Mouse (Mus musculus) Muller cell, postnatal 12 days (primary cell): ENCODE results near the gene Usp50.
A peak's percentile ranks its signal among the peaks of the same experiment; 100 is the strongest.

Experiments
- DNase-seq: peaks from one replicate; pipeline ENCODE4 v3.0.0-alpha.2; 2015; ENCODE audit errors: inconsistent ontology term

Gene Usp50

DNA sequence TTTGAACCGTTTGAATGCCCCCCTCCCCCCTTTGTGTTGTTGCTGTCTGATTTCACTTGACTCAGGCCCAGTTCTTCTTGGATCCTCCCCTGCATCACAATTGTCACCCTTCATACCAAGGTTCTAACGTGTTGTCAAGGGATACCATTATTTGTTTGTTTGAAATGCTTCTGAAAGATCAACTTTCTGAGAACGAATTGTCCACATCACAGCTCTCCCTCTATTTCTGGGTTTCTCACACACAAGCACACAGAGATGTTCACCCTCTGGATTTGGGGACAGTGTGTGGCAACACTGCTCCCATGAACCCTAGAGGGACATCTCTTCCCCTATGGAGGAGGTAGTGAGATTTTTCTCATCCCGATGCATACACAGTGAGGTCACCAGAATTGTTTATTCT lies at the start of gene Usp50:
Usp50 (minus strand) TSS at position 101 of the 400 bp plus-strand sequence.
- DNase-seq, result no peak

DNA sequence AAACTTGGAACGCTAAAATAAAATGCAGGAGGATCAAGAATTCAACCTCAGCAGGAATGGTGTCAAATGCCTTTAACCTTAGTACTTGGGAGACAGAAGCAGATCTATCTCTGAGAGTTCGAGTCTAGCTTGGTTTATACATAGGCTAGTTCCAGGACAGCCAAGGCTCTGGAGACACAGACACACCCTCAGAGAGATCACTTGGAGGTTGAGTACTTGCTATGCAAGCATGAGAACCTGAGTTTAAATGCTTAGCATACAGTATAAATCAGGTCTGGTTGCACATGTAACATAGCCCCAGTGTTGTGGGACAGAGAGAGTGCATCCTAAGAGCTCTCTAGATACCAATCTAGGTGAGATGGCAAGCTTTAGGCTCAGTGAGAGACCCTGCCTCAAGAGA lies 34.1 kb upstream of the Usp50 start:
- DNase-seq, result no peak

DNA sequence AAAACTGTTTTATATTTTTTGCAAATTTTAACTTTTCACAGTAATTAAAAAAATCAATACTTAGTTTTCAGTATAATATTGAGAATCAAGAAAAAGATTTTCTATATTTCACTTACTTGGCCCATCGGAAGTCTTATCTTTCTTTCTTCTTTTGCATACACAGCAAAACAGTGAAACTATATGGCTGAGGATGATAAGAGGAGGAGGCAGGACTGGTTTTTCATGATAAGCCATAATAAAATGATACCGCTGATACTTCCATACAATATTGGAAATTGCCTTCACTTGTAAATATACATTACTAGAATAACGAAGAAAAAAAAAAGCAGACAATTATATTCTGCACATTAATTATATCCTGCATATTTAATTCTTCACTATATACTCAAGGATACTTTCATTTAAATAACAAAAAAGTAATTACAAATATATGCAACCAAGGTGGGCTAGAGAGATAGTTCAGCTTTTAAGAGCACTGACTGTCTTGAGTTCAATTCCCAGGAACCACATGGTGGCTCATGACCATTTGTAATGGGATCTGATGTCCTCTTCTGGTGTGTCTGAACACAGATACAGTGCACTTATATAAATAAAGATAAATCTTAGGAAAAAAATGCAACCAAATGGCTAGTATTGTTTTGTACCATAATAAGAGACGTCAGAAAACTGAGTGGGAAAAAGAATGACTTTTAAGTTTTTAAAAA lies 33.5 kb upstream of the Usp50 start:
- DNase-seq, result no peak

DNA sequence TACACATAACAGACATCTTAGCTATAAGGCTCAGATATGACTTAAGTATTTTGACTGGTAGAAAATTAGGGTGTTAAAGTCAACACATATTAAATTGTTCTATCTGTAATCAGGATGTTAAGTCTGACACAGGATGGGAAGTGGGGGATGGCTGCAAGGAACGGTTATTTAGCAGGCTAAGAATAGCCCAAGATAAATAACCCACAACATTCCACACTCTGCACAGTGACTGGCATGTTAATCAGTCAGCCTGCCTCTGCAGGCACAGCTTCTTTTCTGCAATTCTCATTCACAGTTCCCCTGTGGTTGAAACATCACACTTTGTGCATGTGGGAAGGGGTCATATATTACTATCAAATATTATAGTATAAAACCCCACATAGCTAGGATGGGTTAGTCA lies 32.6 kb upstream of the Usp50 start:
- DNase-seq, result peak; percentile 31

DNA sequence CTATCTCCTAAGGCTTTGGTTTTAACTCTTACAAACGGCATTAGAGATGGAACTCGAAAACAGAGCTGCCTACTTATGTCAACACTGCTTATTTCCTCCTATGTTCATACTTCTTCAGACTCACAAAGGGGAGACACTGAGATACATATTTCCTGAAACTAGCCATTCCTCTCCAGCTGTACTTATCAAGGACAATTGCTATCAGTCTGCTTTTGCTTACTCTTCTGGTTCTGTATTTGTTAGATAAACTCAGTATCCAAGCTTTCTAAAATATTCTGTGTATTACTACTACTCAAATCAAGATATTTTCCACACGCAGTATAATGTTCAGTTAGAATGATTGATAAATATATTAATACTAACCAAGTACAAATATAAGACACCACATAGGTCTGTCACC lies 18.7 kb upstream of the Usp50 start:
- no peak for DNase-seq

DNA sequence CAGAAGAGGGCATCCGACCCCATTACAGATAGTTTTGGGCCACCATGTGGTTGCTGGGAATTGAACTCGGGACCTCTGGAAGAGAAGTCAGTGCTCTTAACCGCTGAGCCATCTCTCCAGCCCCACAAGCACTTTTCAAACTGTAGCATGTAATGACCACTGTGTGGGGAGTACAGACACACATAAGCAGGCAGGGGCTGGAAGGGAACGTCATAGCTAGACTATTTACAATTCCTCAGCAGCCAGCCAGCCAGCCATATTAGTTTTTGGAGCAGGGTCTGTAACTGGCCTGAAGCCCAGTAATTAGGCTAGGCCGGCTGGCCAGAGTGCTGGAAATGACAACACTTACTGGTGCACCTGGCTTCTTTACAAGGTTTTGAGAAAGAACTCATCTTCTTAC lies 15.2 kb upstream of the Usp50 start:
- peak; percentile 13 for DNase-seq

DNA sequence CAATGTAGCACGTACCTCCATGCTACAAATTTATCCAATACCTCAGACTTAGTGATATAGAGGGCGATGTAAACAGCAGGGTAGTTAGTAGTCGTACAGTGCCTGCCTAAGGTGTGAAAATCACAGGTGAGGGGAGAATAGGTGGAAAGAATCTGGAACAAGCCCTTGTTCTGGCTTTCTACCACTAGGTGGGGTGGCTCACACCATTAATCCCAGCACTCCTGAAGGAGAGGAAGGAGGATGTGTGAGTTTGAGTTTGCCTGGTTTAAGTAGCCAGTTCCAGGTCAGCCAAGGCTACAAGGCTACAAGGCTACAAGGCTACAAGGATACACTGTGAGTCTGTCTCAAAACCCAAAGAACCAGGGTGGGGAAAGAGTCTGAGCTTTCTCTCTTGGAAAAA lies 12.4 kb upstream of the Usp50 start:
- no peak for DNase-seq

DNA sequence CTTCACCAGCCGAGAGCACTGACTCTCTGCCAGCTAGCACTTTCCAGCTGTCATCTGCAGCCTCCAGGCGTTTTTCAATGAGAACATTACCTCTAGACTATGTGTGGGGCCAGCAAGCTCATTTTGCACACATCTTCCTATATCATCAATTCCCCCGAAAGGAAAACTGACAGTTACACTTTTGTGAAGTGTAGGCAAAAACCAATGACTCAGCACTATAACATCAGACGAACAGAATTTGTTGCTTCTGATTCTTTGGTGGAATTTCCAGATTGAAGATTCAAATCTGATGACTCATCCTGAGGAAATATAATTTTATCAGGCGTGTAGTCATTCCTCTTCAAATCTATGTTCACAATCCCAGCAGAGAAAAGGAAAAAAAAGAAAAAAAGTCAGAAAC lies 9.3 kb upstream of the Usp50 start:
- DNase-seq, result peak; percentile 42

DNA sequence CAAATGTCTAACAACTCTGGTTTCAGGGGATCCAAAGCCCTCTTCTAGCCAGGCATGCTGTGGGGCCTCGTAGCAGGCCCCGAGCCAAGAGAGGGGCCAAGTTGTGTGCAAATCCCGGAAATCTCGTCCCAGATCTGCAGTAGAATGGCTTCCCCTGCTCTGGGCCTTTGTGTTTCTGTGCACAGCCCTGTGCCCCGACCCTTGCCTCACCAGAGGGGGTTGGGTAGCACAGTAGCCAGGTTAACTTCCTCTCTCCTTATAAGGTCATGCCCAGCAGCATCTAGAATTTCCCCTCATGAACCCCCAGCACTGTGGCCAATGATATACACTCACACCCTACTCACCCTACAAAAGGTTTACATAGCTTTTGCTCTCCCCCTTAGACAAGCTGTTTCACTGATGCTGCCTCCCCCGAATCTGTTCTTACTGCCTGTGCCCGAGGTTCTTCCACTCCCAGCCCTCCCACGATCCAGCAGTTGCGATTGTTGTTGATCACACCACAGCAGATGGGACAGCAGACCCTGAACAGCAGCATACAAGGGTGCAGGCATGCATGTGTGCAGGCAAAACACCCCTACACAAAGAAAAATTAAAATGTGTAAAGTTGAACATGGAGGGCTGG lies 4.6 kb upstream of the Usp50 start:
- no peak for DNase-seq

DNA sequence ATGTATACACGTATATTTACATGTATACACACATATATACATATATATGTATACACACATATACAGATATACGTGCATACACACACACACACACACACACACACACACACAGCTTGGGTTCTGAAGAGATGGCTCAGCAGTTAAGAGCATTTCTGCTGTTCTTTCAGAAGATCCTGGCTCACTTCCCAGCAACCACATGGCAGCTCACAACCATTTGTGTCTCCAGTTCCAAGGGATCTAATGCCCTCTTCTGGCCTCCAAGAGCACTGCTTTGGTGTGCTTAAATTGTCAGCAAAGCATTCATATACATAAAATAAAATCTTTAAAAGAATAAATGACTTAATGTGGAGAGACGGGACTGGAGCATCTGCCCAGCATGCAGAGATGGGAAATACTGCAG lies 837 bp downstream of the Usp50 start:
- DNase-seq, result peak; percentile 69

DNA sequence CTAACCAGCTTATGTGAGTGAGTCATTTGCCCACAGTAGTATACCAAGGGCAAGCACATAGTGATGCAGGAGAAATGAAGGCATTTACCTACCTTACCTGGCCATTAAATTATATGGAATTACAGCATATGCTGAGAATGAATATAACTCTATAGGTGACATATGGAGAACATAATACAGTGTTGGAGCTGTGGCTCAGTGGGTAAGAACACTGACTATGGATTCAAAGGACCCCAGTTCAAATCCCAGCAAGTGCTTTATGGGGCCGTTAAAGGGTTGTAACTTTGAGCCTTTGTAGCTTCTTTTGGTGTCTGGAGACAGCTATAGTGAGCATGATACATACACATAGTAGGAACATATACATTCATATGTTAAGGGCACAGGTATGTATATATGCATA lies 1.8 kb downstream of the Usp50 start:
- no peak for DNase-seq

DNA sequence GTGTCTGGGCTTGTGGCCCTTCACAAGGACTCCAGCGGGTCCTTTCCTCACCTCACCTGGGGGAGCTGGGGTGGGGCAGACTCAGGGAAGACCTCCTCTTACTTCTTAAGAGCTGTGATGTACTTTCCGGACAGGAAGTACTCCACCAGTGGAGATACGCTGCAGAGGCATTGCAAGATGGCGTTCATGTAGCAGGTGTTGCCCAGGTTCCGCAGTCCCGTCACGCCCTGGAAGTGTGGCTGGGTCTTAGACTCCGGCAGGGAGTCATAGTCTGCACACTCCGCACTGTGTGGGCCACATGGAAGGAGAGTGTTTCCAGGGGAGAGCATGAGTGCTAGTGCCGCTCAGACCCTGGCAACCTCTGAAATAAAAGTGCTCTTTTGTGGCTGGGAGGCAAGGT lies 3.0 kb downstream of the Usp50 start:
- no peak for DNase-seq

DNA sequence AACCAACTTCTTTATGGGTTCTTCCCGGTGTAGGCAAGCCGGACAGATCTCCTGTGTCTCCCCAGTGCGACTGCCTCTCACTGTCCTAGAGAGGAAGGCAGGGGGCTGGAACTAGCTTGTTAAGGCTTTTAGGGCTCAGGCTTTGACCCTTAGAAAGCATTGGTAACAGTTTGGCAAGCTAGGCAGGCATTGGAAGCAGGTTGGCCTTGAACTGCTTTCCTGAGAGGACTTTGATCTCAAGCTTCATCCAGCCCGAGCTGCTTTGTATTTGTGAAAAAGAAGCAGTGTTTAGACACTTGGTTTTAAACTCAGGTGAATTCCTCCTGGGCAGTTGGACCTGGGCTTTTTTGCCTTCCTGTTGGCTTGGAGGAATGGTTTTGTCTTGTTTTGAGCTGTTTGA lies 4.5 kb downstream of the Usp50 start:
- no peak for DNase-seq

DNA sequence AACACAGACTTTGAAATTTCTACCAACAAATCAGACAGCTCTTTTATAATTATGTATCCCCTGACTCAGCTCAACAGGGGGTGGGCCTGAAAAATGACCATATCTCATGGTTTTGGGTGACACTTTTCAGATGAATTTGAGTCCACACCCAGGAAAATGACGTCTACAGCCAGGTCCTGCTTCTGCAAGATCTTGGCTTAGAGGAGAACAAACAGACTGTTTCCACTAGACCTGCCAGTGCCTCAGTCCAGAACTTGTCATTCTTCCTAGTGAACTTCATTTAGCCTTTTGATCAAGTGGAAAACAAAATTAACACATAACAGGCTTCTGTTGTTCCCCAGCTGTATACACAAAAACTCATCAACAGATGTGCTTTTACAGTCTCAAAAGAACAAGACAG lies 6.9 kb downstream of the Usp50 start:
- DNase-seq, result no peak

DNA sequence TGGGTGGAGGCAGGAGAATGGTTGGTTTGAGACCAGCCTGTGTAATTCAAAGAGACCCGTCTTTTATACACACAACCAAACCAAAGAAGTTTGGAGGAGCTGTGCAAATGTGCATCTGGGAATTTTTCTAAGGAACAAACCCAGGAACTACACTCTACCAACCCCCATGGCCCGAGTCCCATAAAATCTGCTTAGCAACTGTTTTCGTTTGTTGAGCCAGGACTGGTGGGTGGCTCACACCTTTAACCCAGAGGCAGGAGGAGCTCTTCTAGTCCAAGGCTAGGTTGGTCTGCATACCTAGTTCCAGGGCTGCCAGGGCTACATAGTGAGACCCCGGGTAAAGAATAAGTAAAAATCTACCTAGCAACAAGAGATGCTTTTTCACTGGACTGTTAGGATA lies 7.3 kb downstream of the Usp50 start:
- DNase-seq, result no peak

DNA sequence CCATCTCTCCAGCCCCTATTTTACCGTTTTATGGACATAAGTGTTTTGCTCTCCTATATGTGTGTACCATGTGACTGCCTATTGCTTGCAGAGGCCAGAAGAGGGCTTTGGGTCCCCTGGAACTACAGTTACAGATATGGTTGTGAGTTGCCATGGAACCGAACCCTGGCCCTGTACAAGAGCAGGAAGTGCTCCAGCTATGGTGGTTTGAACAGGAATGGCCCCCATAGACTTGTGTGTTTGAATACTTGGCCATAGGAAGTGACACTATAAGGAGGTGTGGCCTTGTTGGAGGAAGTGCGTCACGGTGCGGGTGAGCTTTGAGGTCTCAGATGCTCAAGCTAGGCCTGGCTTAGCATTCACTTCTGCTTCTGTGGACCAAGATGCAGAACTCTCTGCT lies 11.1 kb downstream of the Usp50 start:
- no peak for DNase-seq

DNA sequence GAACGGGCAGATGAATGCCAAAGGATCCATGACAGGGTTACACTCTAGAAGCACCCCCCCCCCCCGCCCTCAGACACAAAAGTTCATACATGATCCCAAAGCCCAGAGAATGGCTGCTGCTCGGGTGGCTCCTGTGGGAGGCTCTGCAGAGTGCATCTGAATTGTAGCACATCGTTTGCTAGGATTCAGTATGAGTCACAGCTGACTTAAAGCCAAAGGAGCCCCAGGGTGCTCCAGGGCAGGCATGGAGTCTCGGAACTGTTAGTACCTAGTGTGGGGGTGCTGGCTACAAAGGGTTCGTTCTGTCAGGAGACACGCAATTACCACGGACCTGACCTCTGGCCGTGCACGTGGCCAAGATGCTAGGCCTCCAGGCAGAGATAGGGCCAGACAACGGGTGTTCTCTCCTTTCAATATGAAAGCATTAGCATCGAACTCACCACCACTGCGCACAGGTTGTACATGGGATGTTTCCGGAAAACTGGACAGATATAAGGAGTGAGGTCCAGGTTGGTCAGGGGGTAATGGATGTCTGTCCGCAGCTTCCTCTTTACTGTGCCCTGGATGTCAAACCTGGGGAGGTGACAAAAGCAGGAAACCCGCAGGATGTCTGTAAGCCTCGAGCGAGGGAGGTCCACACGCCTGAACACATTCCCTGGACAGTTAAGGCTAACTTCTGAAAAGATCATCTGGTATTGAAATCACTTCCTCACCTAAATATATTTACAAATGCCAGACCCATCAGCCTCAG lies 13.7 kb downstream of the Usp50 start:
- DNase-seq, result peak; percentile 46

DNA sequence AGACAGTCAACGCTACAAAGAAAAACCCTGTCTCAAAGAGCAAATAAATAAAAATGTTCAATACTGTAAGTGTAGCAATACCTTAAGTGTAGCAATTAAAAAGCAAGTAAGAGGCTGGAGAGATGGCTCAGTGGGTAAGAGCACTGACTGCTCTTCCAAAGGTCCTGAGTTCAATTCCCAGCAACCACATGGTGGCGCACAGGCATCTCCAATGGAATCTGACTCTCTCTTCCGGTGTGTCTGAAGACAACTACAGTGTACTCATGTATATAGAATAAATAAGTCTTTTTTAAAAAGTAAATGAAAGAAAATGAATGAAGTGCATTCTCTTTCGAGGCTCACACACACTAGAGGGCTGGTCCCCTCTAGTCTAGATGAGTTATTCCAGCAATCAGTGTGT lies 15.1 kb downstream of the Usp50 start:
- DNase-seq, result no peak

DNA sequence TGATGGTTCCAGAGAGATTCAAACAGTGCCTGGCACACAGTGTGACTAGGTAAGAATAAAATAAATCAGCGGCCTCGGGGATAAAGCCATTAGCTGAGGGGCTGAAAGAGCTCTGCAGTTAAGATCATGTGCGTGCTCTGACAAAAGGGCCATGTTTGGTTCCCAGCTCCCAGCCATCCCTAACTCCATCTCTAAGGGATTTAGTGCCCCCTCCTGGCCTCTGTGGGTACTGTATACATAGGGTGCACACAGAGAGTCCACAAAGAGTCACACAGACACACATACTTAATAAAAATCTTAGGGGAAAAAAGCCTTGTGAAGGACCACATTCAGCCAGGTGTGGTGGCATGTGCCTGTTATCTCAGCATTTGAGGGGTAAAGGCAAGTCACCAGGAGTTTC lies 15.7 kb downstream of the Usp50 start:
- DNase-seq, result no peak

DNA sequence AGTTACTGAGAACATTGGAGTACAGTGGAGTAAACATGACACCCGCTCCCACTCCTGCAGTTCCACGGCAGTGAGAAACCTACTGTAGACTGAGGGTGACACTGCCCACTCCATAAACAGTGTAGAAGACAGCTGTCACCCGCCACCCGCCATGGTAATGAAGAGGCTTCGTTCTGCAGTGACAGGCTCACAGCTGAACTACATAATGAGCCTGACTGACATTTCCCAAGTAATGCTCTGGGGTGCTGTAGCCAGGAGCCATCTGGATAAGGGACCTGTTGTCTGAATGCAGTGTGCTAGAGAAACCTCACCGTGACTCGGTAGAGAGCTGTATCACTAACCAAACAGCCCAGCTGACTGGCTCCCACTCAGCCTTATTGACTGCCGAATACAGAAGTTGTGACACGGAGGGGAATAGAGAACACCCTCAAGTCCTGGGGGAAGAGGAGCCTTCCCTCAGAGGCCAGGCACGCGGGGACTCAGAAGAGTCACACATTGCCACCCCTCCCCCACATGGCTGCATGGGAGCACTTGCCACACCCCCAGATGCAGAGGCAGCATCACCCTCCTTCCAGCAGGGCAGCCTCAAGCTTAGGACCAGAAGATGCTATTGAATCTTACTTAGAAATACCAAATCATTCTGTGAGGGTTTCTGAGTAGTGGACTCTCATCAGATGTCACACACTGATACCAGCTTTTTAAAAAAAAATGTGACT lies 17.2 kb downstream of the Usp50 start:
- DNase-seq, result no peak

DNA sequence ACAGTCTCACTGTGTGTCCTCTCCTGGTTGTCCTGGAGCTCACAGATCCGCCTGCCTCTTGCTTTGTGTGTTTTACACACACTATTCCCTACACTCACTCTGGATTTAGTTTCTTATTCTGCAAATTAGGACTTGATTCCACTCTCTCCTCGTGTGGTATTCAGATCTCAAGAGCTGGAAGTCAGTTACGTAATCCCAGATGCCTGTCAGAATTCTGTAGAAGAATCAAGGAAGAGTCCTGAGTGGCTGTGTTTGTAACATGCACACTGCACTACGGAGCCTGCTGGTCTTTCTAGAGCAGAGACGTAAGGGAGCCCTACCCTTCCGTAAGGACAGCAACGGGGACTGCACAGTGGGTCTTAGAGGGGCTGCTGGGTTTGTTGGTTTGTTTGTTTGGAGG lies 23.9 kb downstream of the Usp50 start:
- no peak for DNase-seq

DNA sequence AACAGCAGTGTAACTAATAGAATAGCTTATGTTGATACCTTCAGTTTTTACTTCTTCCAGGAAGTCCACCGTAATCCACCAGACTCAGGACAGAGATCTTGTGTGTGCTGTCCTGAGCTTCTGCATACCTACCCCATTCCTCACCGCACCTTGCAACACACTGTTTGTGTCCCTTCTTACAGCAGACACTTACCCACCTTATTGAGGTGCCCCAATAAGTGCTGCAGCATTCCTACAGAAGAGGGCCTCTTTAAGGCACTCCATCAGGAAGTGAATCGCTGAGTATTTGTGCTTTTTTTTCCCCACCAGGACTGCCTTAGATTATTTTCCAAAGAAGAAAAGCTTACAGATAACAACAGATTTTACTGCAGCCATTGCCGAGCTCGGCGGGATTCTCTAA lies 27.6 kb downstream of the Usp50 start:
- DNase-seq, result no peak

DNA sequence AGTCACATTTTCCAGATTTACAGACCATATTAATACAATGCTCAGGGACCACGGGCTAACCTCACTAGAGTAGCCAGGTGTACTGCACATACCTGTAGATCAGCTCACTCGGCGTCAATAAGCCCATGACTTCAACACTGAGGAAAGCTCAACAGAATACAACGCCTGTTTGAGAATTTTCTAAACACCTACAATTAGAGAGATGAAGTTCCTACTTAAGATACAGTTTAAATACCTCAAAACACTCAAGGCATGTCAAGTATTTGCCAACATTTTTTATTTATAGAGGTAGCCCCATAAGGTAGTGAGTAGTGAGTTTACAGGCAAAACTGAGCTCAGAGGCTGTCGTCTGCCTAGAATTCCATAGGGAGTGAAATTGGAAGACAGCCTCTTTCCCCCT lies 39.9 kb downstream of the Usp50 start:
- DNase-seq, result no peak
